Mouse (Mus musculus): ENCODE measurements around the gene Bckdhb. TPM values are rescaled to one million over a fixed set of nuclear protein-coding genes. Genes with fewer than 3 reads are reported as not detected.

Bckdhb gene
- polyA plus RNA-seq, 3 experiments from 2014 or later, result 4.4 to 18.7 (median 12.6) TPM

DNA sequence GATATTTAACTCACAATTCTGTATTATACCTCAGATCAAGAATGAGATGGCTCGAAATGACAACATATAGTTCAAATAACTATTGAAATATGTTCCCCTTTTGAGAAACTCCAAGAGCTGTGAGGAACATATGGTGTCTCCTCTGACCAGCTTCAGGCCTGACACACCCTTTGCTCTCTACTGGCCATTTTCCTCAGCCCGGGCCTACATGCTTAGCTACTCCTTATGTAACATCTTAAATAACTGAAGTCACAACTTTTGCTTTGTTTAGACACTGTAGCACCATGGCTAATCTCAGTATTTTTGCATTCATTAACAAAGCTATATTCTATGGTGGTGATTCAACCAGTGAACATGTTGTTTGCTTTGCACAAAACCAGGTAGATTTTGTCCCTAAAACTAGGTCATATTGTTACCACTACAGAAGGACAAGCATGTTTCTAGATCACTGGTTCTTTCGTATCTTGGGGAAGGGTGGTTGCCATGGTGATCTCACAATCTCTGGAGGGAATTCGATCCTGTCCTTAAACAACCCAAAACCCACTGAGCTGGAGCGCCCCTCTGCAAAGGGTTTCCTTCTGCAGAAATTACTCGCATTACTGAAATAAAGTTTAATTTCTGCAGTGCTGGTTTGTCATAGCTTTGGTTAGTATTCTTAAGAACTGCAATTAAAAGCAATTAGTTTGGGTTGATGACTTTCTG is 185.0 kb downstream of the Bckdhb start:
- no peak for ATAC-seq

DNA sequence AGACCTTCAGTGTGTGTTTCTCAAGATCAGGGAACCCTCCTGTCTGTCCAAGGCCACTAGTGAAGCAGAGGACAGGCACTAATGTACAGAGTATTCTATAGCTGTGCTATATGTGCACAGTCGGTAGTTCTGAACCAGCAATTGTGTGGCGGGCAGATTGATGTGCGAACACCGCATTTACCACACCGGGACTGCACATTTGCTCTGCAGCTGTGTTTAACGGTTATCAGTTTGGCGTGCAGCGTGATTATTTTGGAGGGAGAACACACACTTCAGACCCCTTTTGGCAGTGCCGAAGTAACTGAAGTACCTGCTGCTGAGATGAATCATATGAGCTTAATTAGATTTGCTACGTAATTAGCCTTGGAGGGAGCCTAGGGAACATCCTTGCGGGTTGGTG is 185.7 kb downstream of the Bckdhb start:
- no peak for ATAC-seq

DNA sequence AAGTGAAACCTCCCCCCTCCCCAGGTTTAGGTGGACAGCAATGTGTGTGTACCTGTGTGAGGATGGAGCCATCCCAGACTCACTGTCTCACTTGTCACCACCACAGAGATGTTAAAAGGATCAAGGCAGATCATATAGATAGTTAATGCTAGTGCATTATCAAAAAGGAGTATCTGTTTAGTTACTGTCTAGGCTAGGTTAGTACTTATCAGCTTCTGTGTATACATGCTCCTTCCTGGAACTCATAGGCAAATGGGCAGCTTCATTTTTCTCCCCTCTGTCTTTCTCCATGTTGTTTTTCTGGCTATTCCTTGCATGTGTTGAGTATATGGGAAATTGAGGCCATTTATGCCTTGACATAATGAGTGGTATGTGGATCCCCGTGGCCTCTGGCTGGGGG is 187.4 kb downstream of the Bckdhb start:
- ATAC-seq, result no peak

DNA sequence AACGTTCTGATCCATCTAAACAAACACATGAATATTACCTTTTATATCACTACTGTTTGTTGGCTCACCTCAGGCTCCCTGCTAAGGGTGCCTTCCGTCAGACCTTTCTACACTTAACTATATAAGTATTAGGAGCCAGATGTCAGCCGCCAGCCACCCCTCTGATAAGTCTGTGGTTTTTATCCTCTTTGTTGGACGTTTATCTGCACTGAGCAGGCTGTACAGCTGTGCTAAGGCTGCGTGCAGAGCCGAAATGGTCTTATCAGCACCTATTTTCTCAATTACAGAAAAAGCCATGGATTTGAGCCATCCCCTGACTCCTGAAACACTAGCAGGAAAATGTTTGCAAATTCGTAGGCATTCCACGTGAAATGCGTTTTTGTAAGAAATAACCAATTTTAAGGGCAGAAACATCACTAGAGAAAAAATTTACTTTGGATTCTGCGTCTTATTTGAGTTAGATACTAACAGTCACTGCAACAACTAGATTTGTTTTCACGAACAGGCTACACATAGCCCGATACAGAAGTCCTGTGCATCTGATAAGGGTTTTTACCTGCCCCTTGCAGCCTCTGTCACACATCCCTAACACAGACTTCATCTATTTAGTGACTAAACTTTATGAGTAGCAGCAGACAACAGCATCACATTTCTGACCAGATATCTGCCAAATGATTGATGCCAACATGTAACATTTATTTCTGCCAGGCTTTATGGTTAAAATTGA is 188.1 kb downstream of the Bckdhb start:
- ATAC-seq, result no peak

DNA sequence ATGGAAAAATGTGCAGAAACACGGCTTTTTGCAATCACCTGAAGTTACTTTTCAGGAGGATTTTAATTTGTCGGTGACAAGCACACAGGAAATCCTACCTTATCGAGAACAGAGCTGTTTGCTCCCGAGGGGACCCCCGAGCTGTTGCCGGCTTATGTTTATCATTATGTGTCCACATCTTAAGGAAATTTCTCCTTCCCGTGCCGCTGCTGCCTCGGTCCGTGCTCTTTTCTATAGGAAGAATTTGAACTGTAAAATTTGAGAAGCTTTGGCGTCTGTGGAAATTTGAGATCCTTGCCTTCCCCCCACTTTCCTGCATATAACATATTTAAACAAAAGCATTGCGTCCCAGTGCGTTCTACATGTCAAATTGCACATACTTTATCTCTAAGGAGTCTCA is 189.3 kb downstream of the Bckdhb start:
- ATAC-seq, result no peak

DNA sequence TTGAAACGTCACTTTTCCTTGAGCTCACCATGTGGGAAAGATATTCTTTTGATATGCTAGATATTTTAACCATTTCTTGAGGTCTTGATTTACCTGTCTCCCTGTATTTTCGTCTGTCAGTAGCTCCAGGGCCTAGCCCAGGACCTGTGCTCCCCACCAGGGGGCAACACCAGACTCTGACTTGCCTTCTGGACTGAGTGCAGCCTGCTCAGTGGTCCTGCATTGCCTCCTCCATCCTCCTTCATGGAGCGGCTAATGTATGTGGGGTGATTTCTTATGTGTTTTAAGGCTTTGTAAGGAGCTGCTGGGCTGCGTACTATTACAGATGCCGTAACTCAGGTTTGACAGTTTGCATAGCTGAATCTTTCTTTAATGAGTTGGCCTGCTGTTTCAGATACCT is 192.4 kb downstream of the Bckdhb start:
- ATAC-seq, result no peak

DNA sequence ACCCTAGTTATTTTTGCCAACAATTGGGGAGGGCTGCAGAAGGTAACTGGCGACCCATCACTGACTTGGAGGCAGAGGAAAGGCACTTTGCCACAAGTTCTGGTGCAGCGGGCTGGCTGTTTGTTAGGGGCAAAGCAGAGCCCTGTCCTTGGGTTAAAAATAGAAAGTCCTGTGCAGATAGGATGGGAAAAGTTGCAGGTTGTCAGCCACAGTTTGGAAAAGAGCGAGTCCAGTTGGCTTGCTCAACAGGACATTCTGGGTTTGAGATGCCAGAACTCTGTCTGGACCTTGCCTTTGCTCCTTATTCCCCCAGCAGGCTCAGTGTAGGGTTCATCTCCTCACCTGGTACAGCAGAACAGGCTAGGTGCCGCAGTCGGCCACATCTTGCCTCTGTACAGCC is 200.1 kb downstream of the Bckdhb start:
- ATAC-seq, result no peak

DNA sequence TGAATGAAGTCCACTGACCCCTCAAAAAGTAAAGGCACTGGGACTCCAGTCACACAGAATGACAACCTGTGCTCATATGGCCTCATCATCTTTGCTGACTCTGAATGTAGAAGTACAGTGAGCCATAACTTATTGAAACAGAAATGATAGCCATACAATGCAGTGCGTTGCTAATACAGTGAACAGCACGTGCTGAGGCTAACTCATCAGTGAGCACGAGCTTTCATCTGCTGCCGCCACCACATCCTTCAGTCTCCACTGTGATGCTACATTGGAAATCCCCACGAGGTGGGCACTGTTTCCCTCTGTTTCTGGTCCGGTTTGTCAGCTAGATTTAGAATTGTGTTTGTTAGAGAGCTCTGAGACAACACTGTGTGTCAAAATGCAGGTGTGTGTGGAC is 205.4 kb downstream of the Bckdhb start:
- ATAC-seq, result no peak

DNA sequence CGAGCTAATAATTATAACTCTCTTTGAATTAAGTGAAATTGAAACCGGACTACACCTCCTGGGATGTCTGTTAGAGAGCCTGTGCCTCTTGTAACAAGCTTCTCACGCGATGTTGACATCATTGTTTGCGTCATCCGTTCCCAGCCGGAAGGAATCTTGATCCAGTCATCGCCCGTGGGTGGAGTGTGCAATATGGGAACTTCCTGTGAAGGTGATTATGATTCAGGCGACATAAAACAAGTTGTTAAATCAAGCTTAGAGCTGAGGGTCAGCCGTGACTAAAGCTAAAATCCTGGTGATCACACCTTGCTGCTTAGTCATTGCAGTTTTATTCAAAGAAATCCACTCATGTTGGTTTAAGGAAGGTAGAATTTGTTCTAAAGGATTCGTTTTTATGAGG is 210.1 kb downstream of the Bckdhb start:
- no peak for ATAC-seq

DNA sequence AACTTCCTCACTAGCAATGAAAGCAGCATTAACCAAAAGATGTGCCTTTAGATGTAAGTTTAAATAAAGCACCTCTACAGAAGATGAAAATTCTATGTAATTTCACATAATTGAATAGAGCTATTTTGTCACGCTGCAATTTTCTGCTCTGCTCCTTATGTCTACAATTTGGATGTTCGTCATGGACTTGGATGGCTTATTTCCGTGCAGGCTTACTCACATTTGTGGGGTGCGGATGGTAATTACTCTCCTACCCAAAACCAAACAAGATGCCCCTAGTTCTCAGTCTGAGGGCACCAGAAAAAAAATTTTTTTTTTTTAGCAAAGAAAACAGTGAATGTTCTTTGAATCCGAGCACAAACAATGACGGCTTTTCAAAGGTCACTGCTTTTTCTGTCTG is 212.2 kb downstream of the Bckdhb start:
- no peak for ATAC-seq

DNA sequence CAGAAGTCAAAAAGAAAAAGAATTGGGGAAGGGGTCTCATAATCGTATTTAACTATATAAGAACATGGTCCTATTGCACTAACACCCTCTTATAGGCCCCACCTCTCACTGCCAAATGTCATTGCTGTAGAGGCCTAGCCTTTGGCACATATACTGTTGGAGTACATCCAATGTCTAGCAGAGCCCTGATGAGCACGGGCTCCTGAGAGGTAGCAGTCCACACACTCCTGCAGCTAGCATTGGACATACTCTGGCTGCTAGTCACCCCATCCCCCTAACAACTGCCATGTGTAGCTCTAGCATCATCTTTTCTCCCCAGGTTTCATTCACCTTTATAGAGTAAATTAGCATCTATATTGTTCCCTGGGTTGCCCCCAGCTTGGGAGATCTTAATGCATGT is 223.2 kb downstream of the Bckdhb start:
- ATAC-seq, result no peak

Other genes with a start within 250 kb of the Bckdhb start
- gene Elovl4, start 118.9 kb upstream of the Bckdhb start, polyA plus RNA-seq (2017; shearing (Covaris generic)), result under 1 TPM in 2 of 3 experiments, not detected in 1; 0.25 to 0.28 TPM
- gene Ttk, start 90.5 kb upstream of the Bckdhb start, polyA plus RNA-seq (2017; shearing (Covaris generic)), result 10 to 100 TPM in 1 of 3 experiments, 1 to 10 TPM in 2; 1.2 to 23.4 (median 3.9) TPM

Data from inflammation-experienced regulatory T-cells, adult 6 months (primary cell).